Mouse (Mus musculus) ovary, postnatal 36 days (tissue): Measurements from ENCODE around the gene Gm36079.
"Not testable (repeated sequence)": the region's sequence is repeated elsewhere in the genome, so short reads cannot be mapped to it uniquely, and the experiment has no call there.

Source experiments
- DNase-seq: peaks from one replicate; pipeline ENCODE4 v3.0.0; 2022; ENCODE audit warnings: low spot score, mixed read lengths

Gene Gm36079

DNA sequence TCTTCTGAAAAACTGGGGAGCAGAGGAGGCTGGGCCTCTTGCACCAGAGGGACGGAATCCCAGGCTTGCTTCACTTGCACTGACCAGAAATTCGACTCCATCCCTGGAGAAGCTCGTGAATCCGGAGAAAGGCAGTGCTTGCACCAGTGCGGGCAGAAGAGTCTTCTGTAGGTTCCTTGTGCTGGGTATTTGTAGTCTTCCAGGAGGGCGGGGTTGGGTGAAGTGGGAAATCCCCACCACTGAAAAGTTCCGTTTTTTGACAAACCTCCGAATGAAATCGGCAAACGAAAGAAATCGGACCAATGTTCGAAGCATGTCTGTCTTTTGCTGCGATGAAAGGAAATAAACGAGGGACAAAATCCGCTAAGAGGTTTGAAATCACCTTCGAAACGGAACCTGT is at the start of gene Gm36079:
TSS of gene Gm36079 (minus strand) at position 101 of the 400 bp plus-strand sequence.
- not testable (repeated sequence) for DNase-seq

DNA sequence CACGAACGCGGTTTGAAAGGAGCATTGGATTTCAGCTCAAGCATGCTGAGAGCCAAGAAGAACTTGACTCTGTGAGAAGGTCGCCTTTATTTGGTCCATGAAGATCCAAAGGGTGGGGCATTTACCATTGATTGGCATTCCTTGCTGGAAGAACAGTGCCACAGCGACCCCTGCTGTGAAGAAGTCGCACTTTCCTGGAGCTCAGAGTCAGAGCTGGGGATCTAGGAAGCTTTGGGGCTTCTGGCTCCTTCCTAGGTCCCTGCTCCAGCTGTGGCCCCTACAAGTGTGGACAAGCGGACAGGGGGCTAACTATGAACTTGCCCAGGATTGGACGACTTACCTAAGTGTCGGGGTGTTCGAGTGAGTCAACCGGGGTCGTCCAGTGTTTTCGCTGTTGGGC is 44.1 kb upstream of the Gm36079 start:
- not testable (repeated sequence) for DNase-seq

DNA sequence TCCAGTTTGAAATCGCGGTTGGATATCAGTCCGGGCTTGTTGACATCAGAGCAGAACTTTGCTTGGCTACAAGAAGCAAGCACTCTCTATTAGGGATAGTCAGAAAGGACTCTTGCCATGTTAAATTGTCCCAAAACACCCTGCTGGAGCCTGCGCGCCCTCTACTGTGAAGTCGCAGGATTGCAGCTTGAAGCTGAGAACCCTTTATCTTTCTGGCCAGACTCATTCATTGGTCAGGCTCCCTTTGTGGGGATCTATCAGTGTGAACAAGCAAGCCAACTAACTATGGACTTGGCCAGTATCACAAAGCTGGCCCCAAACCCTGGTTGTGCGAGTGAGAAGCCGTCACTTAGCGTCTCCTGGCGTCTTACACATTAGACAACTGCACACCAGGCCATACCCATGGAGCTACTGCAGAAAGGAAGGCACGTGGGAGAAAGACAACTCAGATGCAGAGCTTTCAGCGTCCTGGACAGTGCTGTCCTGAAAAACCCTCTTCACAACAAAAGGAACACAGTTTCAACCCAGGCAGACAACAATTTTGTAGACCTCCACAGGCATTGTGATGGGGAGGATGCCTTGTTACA is 43.3 kb upstream of the Gm36079 start:
- not testable (repeated sequence) for DNase-seq

DNA sequence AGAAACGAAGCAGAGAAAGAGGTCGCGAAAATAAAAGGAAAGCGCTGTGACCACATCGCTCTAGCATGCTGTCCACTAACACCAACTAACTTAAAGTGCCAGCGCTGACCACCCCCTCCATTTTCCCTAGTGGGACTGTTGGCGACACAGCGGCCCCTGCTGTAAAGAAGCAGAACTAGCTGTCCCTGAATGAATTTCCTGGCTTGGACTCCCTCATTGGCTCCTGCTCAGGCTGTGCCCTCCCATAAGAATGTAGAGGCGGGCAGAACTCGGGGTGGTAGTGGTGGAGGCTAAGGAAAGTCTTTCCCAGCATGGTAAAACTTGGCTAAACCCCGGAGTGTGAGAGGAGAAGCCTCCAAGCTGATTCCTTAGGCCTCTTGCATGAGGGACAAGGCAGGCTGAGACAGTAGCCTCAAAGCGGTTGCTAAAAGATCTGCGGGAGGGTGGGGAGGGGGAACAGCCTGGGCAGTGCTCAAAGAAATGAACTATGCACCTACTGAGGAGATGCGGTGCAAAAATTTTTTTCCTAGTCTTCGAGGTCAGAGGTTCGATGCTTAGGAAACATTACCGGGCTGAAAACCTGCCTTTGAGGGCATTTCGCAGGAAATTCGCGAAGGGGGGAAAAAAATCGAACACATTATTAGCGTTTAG is 36.8 kb upstream of the Gm36079 start:
- not testable (repeated sequence) for DNase-seq

DNA sequence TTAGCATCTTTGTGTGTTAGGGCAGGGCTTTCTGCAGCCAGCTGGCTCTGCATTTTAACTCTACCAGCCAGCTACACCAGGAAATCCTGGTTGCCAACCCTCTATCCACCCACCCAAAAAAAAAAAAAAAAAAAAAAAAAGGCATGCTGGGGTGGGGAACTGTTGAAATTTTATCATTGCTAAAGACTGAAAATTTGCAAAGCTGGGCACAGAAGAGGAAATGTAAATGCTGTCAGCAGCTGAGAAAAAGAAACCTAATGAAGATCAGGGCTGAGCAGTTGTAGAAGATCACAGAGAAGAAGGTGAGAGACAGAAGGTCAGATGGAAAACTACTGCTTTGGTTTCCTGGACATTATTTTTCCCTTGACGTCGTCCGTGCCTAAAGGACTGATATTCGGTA is 36.1 kb upstream of the Gm36079 start:
- DNase-seq, result not testable (repeated sequence)

DNA sequence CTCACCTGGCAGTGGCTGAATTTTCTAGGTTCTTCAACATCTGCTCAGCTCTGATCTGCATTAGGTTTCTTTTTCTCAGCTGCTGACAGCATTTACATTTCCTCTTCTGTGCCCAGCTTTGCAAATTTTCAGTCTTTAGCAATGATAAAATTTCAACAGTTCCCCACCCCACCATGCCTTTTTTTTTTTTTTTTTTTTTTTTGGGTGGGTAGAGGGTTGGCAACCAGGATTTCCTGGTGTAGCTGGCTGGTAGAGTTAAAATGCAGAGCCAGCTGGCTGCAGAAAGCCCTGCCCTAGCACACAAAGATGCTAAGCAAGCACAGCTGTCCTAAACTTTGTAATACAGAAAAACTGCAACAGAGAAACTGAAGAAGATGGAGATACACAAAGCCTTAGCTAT is 25.3 kb upstream of the Gm36079 start, which contains the start of gene Gm21188:
TSS of gene Gm21188 (minus strand) at position 110 of the 400 bp plus-strand sequence.
- not testable (repeated sequence) for DNase-seq

DNA sequence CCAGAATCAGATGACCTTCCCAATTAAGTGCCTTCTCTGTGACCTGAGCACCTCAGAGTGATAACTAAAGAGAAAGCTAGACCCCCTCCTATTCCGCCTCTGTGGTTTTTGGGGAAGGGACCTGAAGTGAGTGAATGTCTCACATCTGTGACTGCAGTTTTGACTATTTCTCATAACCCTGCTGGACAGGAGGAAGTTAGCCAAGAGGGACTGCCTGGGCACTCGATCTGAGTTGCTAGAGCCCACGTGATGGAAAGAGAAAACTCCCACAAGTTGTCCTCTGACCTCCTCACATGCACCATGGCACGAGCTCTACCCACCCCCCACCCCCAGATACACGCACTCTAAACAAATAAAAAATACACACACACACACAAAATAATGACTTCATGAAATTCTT is 21.8 kb upstream of the Gm36079 start:
- not testable (repeated sequence) for DNase-seq

DNA sequence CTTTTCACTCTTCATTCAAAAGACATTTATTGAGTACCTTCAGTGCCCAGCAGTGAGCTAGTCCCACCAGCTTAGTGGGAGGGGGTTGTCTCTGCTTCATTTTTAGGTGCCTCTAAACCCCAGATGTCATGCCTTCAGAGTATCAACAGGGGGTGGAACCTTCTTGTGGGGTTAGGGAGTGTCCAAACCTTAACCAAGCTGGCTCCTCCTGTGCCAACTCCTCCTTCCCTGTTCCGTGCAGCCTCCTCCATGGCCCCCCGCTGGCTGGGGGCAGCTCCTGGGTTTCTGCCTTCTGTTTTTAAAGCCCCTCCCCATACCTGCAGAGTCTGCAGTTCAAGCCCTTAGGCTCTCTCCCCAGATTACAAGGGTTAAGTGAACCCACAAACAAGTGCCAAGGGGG is 21.4 kb upstream of the Gm36079 start:
- DNase-seq, result not testable (repeated sequence)

DNA sequence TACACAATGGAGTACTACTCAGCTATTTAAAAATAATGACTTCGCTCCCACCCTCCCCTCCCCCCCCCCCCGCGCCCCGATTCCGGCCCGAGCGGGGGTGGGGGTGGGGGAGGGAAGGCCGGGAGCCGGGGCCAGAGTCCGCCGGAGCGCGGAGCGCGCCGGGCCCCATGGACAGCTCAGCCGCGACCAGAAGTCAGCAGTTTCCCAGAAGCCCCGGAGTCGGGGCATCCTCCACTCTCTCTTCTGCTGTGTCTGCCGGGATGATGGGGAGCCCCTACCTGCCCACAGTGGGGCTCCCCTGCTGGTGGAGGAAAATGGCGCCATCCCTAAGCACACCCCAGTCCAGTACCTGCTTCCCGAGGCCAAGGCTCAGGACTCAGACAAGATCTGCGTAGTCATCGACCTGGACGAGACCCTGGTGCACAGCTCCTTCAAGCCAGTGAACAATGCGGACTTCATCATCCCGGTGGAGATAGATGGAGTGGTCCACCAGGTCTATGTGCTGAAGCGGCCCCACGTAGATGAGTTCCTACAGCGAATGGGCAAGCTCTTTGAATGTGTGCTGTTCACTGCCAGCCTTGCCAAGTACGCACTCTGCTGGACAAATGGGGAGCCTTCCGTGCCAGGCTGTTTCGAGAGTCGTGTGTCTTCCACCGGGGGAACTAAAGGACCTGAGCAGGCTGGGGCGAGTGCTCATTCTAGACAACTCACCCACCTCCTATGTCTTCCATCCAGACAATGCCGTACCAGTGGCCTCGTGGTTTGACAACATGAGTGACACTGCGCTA is 19.8 kb upstream of the Gm36079 start:
- not testable (repeated sequence) for DNase-seq

DNA sequence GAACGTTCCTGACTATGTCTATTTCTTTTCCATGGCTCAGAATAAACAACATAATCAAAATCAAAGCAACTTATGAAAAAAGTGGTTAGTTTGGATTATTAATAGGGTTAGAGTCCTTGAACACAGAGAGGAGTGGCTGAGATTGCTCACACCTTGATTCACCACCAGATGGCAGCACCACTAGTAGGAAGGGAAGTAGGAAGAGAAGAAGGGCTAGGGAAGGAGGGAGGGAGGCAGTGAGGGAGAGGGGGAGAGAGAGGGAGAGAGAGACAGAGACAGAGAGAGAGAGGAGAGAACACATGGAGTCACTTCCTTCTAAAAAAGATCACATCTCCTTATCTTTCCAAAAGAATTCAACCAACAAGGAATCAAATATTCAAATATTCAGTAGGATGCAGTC is 14.3 kb upstream of the Gm36079 start:
- DNase-seq, result peak; percentile 18

DNA sequence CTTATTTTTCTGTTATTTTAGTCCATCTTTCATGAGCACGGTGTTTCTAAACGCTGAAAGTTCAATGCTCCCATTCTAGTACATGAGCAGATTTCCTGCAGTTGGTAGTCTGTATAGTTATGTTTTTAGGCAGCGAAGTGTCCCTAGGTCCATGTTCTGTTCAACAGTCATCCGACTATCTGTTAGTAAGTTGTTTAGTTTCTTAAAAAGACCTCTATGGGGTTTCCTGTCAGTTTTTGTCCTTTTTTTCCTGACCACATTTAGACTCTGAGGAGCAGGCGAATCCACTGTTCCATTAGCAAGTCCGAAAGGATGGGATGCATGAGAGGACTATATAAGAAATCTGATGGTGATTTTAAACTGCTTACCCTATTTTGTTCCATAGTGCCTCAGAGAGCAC is 11.1 kb upstream of the Gm36079 start:
- DNase-seq, result not testable (repeated sequence)

DNA sequence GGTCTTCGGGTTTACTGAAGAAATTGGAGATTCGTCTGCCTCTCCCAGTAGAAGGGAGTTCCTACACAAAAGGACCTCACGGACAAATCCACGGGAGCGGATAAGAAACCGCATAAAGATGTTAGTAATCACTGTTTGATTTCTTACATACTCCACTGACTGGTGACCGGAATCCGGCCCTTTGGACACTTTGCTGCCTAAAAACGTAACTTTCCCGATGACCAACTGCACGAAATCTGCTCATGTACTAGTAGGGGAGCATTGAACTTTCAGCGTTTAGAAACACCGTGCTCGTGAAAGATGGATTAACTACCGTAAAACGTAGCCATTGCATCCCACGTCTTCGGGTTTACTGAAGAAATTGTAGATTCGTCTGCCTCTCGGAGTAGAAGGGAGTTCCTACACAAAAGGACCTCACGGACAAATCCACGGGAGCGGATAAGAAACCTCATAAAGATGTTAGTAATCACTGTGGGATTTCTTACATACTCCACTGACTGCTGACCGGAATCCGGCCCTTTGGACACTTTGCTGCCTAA is 9.8 kb upstream of the Gm36079 start:
- DNase-seq, result not testable (repeated sequence)

DNA sequence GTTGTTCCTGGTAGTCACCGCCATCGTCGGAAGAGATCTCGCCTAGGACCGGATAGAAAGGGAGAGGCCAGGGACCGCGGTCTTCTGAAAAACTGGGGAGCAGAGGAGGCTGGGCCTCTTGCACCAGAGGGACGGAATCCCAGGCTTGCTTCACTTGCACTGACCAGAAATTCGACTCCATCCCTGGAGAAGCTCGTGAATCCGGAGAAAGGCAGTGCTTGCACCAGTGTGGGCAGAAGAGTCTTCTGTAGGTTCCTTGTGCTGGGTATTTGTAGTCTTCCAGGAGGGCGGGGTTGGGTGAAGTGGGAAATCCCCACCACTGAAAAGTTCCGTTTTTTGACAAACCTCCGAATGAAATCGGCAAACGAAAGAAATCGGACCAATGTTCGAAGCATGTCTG is 8.3 kb upstream of the Gm36079 start:
- peak; percentile 10 for DNase-seq

DNA sequence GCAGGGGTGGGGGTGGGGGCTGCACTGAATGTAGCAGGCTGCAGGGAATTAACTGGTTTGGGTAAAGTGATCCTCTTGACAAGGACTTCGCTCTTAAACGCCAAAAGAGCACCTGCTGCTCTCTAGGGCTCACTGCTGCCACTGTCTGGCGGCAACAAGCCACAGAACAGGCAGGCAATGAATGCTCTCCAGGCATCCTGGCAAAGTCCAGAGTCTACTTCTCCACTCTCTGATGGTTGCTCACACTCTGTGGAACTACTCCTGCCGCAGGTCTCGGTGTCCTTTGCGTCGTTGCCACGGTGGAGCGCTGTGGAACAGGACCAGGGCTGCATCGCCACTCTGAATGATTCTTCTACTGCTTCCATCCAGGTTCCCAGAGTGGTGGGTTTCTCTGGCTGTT is 7.8 kb upstream of the Gm36079 start:
- DNase-seq, result not testable (repeated sequence)

DNA sequence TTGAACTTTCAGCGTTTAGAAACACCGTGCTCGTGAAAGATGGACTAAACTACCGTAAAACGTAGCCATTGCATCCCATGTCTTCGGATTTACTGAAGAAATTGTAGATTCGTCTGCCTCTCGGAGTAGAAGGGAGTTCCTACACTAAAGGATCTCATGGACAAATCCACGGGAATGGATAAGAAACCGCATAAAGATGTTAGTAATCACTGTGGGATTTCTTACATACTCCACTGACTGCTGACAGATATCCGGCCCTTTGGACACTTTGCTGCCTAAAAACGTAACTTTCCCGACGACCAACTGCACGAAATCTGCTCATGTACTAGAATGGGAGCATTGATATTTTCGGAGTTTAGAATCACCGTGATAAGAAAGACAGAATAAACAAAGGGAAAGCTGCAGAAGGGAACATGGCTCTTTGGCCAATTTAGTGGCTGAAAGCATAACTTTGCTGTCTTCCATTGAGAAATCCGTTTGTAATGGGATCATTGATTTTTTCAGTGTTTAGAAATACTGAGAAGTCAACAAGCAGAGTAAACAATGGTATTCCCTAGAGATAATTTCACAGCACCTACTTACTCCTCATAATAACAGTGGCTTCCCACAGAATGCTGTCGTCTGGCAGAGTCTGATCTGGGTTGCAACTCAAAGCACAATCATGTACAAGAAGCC is 6.8 kb upstream of the Gm36079 start:
- DNase-seq, result peak; percentile 16

DNA sequence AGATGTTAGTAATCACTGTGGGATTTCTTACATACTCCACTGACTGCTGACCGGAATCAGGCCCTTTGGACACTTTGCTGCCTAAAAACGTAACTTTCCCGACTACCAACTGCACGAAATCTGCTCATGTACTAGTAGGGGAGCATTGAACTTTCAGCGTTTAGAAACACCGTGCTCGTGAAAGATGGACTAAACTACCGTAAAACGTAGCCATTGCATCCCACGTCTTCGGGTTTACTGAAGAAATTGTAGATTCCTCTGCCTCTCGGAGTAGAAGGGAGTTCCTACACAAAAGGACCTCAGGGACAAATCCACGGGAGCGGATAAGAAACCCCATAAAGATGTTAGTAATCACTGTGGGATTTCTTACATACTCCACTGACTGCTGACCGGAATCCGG is 4.9 kb upstream of the Gm36079 start:
- peak; percentile 21 for DNase-seq

DNA sequence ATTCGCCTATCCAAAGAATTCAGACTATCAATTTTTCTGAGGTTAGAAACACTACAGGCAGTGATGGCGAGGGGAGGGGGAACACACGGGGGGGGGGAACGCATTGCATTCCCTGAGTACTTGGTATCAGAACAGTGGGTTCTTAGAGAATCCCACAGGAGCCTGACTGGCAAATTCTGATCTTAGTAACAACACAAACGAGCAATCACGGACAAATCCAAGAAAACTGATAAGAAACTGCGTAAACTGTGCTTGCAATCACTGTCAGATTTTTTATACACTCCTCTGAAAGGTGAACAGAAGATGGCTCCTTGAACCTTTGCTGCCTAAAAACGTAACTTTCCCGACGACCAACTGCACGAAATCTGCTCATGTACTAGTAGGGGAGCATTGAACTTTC is 557 bp upstream of the Gm36079 start:
- DNase-seq, result not testable (repeated sequence)

DNA sequence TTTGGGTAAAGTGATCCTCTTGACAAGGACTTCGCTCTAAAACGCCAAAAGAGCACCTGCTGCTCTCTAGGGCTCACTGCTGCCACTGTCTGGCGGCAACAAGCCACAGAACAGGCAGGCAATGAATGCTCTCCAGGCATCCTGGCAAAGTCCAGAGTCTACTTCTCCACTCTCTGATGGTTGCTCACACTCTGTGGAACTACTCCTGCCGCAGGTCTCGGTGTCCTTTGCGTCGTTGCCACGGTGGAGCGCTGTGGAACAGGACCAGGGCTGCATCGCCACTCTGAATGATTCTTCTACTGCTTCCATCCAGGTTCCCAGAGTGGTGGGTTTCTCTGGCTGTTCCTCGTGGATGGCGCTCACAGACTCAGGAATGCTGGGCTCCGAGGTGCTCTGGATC is 438 bp downstream of the Gm36079 start:
- DNase-seq, result not testable (repeated sequence)

DNA sequence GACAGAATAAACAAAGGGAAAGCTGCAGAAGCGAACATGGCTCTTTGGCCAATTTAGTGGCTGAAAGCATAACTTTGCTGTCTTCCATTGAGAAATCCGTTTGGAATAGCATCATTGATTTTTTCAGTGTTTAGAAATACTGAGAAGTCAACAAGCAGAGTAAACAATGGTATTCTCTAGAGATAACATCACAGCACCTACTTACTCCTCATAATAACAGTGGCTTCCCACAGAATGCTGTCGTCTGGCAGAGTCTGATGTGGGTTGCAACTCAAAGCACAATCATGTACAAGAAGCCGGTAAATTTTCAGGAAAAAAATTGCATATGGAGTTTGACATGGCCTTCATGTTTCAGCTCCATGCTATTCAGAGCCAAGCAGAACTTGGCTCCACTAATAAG is 1.2 kb downstream of the Gm36079 start:
- not testable (repeated sequence) for DNase-seq

DNA sequence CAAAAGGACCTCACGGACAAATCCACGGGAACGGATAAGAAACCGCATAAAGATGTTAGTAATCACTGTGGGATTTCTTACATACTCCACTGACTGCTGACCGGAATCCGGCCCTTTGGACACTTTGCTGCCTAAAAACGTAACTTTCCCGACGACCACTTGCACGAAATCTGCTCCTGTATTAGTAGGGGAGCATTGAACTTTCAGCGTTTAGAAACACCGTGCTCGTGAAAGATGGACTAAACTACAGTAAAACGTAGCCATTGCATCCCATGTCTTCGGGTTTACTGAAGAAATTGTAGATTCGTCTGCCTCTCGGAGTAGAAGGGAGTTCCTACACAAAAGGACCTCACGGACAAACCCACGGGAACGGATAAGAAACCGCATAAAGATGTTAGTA is 1.8 kb downstream of the Gm36079 start:
- not testable (repeated sequence) for DNase-seq

DNA sequence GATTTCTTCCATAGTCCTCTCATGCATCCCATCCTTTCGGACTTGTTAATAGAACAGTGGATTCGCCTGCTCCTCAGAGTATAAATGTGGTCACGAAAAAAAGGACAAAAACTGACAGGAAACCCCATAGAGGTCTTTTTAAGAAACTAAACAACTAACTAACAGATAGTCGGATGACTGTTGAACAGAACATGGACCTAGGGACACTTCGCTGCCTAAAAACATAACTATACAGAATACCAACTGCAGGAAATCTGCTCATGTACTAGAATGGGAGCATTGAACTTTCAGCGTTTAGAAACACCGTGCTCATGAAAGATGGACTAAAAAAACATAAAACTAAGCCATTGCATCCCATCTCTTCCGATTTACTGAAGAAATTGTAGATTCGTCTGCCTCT is 2.2 kb downstream of the Gm36079 start:
- not testable (repeated sequence) for DNase-seq

DNA sequence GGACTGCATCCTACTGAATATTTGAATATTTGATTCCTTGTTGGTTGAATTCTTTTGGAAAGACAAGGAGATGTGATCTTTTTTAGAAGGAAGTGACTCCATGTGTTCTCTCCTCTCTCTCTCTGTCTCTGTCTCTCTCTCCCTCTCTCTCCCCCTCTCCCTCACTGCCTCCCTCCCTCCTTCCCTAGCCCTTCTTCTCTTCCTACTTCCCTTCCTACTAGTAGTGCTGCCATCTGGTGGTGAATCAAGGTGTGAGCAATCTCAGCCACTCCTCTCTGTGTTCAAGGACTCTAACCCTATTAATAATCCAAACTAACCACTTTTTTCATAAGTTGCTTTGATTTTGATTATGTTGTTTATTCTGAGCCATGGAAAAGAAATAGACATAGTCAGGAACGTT is 5.3 kb downstream of the Gm36079 start:
- DNase-seq, result not testable (repeated sequence)
